Mouse (Mus musculus) limb, embryonic 14.5 days (tissue): ENCODE data around the gene Erbb3. TPM values are rescaled to one million over a fixed set of nuclear protein-coding genes. Genes with fewer than 3 reads are reported as not detected.

Source experiments
- ATAC-seq: fragments of 200-750 bp; cut with Nextera tagmentation; 2 replicates; pipeline ENCODE4 v1.8.0; 2017; ENCODE audit warnings: low read depth, moderate number of reproducible peaks, moderate TSS enrichment; ENCODE audit not compliant: low FRiP score
- DNase-seq: peaks from one replicate; pipeline ENCODE4 v3.0.0-alpha.2; 2015; ENCODE audit warnings: low spot score
- H3K27ac ChIP-seq: fragments of 300-500 bp; sonication (generic); replicated peaks from 2 replicates; pipeline ENCODE4 v1.5.1; 2014; ENCODE audit warnings: low read depth, mild to moderate bottlenecking, low read length, moderate library complexity, mixed read lengths
- H3K27me3 ChIP-seq: fragments of 300-500 bp; sonication (generic); 2 replicates; pipeline ENCODE4 v1.6.1; 2014; ENCODE audit warnings: low read length, mixed read lengths; ENCODE audit not compliant: control insufficient read depth, insufficient read depth
- H3K36me3 ChIP-seq: fragments of 300-500 bp; sonication (generic); 2 replicates; pipeline ENCODE4 v1.6.1; 2014; ENCODE audit warnings: mild to moderate bottlenecking, low read length, moderate library complexity, mixed read lengths; ENCODE audit not compliant: control insufficient read depth, insufficient read depth
- H3K4me1 ChIP-seq: fragments of 300-500 bp; sonication (generic); 2 replicates; pipeline ENCODE4 v1.6.1; 2014; ENCODE audit warnings: antibody characterized with exemption, low read length, mixed read lengths; ENCODE audit not compliant: control insufficient read depth, insufficient read depth
- H3K4me2 ChIP-seq: fragments of 300-500 bp; sonication (generic); replicated peaks from 2 replicates; pipeline ENCODE4 v1.6.1; 2014; ENCODE audit warnings: low read depth, mild to moderate bottlenecking, low read length, moderate library complexity; ENCODE audit not compliant: severe bottlenecking
- H3K4me3 ChIP-seq: fragments of 300-500 bp; sonication (generic); replicated peaks from 2 replicates; pipeline ENCODE4 v1.5.1; 2014; ENCODE audit warnings: low read length
- H3K9ac ChIP-seq: fragments of 300-500 bp; sonication (generic); 2 replicates; pipeline ENCODE4 v1.6.1; 2014; ENCODE audit warnings: mild to moderate bottlenecking, low read depth, low read length, moderate library complexity; ENCODE audit not compliant: severe bottlenecking
- H3K9me3 ChIP-seq: fragments of 300-500 bp; sonication (generic); 2 replicates; pipeline ENCODE4 v1.6.1; 2016; ENCODE audit warnings: low read length; ENCODE audit not compliant: control insufficient read depth
- POLR2A ChIP-seq: fragments of 200-500 bp; IDR thresholded peaks from 2 replicates; pipeline ENCODE4 v1.8.0; 2012; ENCODE audit warnings: inconsistent platforms, mild to moderate bottlenecking, moderate library complexity, borderline replicate concordance; ENCODE audit not compliant: insufficient read depth, insufficient read length; ENCODE audit errors: extremely low read depth
- WGBS: fragments of 180-500 bp; shearing (Covaris S2); extraction: QIAGEN DNeasy Blood & Tissue Kit; methylation state at CpG from one replicate; pipeline ENCODE4 v1.1.7; 2014; 5-methylcytosine and 5-hydroxymethylcytosine counted together
- polyA plus RNA-seq, 2 experiments: library from polyadenylated mRNA; depleted of rRNA in 1 of 2; stranded (reverse) in 1 of 2; unstranded in 1 of 2; fragments of >200 nt; fragmentation: Nextera tagmentation in 1 of 2; extraction: Ambion mirVana in 1 of 2; gene quantifications; 2 replicates each; pipeline versions ENCODE4 v1.2.1 to v1.2.3; 2012 to 2014

Gene Erbb3
- polyA plus RNA-seq, 2 experiments, result 18.2 to 21.1 TPM

DNA sequence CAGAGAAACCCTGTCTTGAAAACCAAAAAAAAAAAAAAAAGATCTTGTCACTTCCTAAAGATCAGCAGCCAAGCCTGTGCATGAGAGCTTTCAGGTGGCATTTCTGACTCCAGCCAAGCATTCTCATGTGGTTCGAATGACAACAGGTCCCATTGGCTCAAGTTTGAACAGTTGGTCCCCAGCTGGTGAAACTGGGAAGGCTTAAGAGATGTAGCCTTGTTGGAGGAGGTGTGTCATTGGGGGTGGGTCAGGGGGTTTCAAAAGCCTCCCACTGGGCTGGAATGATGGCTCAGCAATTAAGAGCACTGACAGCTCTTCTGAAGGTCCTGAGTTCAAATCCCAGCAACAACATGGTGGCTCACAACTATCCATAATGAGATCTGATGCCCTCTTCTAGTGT is 12.0 kb upstream of the Erbb3 start:
- Histone ChIP-seq H3K27ac (no peak overlapping the region), H3K27me3 (no peaks in the 10 kb centered on the region), H3K4me3 (no peak overlapping the region), H3K36me3 (no peaks in the 10 kb centered on the region), H3K4me1 (no peaks in the 10 kb centered on the region), H3K4me2 (no peak overlapping the region), H3K9ac (no peak overlapping the region), H3K9me3 (no peaks in the 10 kb centered on the region)
- TF ChIP-seq POLR2A, result no peak
- no peak for DNase-seq
- WGBS, result 75% methylated on average over 1 of the region's 1 CpGs
- ATAC-seq, result no peak

- WGBS, result 44% methylated on average over 2 of the region's 2 CpGs
- no peak for TF ChIP-seq POLR2A
These were observed 9.0 kb upstream of the Erbb3 start for GRCm38 (mm10) chr10:128598476-128598875.

DNA sequence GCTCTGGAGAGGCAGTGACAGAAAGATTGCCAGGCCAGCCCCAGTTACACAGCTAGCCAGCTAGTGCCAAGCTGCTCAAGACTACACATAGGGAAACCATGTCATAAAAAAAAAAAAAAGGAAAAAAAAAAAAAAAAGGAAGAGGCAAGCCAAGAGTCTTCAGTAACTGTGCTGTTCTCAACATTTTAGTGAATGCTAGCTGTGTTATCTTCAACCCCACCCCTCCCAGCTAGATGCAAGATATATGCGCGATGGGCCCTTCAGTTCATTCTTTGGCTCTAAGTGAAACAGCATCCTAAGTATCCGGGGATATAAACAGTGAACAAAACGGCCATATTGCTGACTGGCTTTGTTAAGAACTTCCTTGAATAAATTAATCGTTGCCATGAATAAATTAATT is 3.3 kb upstream of the Erbb3 start:
- WGBS, result 77% methylated on average over 5 of the region's 5 CpGs
- no peak for ATAC-seq

More at GRCm38 (mm10) chr10:128598476-128598875, 9.0 kb upstream of the Erbb3 start:
- DNase-seq, result no peak
- H3K4me2 ChIP-seq, result no peak overlapping the region
- H3K4me3 ChIP-seq, result no peak overlapping the region
- H3K4me1 ChIP-seq, result no peaks in the 10 kb centered on the region
- no peak for ATAC-seq
- H3K27ac ChIP-seq, result no peak overlapping the region
- no peaks in the 10 kb centered on the region for H3K9me3 ChIP-seq
- H3K9ac ChIP-seq, result no peak overlapping the region
- H3K36me3 ChIP-seq, result no peaks in the 10 kb centered on the region
- H3K27me3 ChIP-seq, result no peaks in the 10 kb centered on the region

DNA sequence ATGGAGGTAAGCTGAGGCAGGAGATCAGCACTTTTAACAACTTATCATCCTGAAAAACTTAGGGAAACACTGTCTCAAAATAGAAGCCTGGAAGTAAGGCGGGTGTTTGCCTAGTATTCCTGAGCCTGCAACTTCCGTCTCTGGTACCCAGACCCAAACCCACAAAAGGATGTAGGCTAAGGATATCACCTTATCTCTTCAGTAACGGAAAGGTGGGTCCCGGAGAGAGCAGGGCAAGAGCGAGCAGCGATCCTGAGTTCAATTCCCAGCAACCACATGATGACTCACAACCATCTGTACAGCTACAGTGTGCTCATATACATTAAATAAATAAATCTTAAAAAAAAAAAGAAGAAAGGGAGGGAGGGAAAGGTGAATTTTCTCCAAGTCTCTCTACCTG is 2.0 kb upstream of the Erbb3 start:
- Histone ChIP-seq H3K9ac (no peak overlapping the region), H3K27ac (no peak overlapping the region), H3K9me3 (no peaks in the 10 kb centered on the region), H3K4me1 (peaks cover 7% of the 10 kb centered on the region; the same call in 1 of the 2 replicates), H3K36me3 (no peaks in the 10 kb centered on the region), H3K27me3 (peaks cover 28% of the 10 kb centered on the region), H3K4me2 (no peak overlapping the region), H3K4me3 (no peak overlapping the region)
- no peak for TF ChIP-seq POLR2A
- 92% methylated on average over 6 of the region's 6 CpGs for WGBS
- no peak for DNase-seq
- ATAC-seq, result no peak

More for the DNA sequence above, 3.3 kb upstream of the Erbb3 start:
- no peak for DNase-seq
- Histone ChIP-seq H3K4me3 (no peak overlapping the region), H3K4me1 (peaks cover 6% of the 10 kb centered on the region; the same call in 1 of the 2 replicates), H3K27me3 (peaks cover 21% of the 10 kb centered on the region), H3K27ac (no peak overlapping the region), H3K36me3 (no peaks in the 10 kb centered on the region), H3K9me3 (no peaks in the 10 kb centered on the region), H3K9ac (no peak overlapping the region), H3K4me2 (no peak overlapping the region)
- TF ChIP-seq POLR2A, result no peak

DNA sequence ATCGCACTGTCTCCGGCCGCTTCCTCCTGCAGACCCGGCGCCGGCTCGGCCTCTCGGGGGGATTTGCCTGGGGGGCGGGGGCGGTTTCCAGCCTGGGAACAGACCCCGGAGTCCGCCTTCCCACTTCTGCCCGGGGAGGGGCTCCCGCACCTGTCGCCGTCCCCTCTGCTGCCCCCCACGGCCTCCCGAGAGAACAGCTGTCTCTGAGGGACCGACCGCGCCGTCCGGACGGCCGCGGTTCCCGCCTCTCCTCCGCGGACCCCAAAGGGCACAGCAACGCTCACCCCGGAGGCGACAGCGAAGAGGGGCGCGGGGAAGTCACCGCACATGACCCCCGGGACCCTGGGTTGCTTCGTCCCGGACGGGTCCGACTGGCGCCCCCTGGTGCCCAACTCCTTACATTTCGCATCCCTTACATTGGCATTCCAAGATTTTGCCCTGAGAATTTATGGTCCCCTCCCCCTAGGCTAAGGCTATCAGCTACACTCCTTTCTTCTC is 790 bp upstream of the Erbb3 start:
- Histone ChIP-seq H3K4me1 (peaks cover 7% of the 10 kb centered on the region; the same call in 1 of the 2 replicates), H3K27ac (peak overlapping the region; percentile 67), H3K27me3 (peaks cover 31% of the 10 kb centered on the region), H3K4me2 (peak overlapping the region; percentile 99), H3K36me3 (no peaks in the 10 kb centered on the region), H3K9ac (peak overlapping the region; percentile 55), H3K4me3 (peak overlapping the region; percentile 62), H3K9me3 (no peaks in the 10 kb centered on the region)
- DNase-seq (peak; percentile 72), ATAC-seq (peak; percentile 64)
- WGBS, result under 1% methylated on average over 31 of the region's 43 CpGs
- TF ChIP-seq POLR2A, result no peak

GRCm38 (mm10) chr10:128588775-128589463 is 533 bp downstream of the Erbb3 start:
- no peak for ATAC-seq
- H3K4me3 ChIP-seq, result peak overlapping the region; percentile 62
- WGBS, result 2% methylated on average over 23 of the region's 23 CpGs

More at GRCm38 (mm10) chr10:128588775-128589463, 533 bp downstream of the Erbb3 start:
- no peak for TF ChIP-seq POLR2A
- H3K27ac ChIP-seq, result peak overlapping the region; percentile 65; the same call in 1 of the 2 replicates
- H3K27me3 ChIP-seq, result peaks cover 31% of the 10 kb centered on the region
- H3K9ac ChIP-seq, result peak overlapping the region; percentile 55
- no peaks in the 10 kb centered on the region for H3K9me3 ChIP-seq
- H3K36me3 ChIP-seq, result no peaks in the 10 kb centered on the region
- peaks cover 7% of the 10 kb centered on the region; the same call in 1 of the 2 replicates for H3K4me1 ChIP-seq
- no peak for DNase-seq
- peak overlapping the region; percentile 99 for H3K4me2 ChIP-seq
